Mouse (Mus musculus) lung, embryonic 16.5 days (tissue): ENCODE measurements around the gene Npat. TPM values are rescaled to one million over a fixed set of nuclear protein-coding genes. Genes with fewer than 3 reads are reported as not detected.
A peak's percentile ranks its signal among the peaks of the same experiment; 100 is the strongest.

ENCODE experiments used
- ATAC-seq: fragments of 200-750 bp; cut with Nextera tagmentation; 2 replicates; pipeline ENCODE4 v1.8.0; 2017; ENCODE audit warnings: low read depth, mild to moderate bottlenecking, moderate library complexity
- H3K27ac ChIP-seq: fragments of 300-500 bp; sonication (generic); 2 replicates; pipeline ENCODE4 v1.5.1; 2014; ENCODE audit warnings: mild to moderate bottlenecking, control low read depth, low read length
- H3K27me3 ChIP-seq: fragments of 300-500 bp; sonication (generic); 2 replicates; pipeline ENCODE4 v1.6.1; 2014; ENCODE audit warnings: low read depth, low read length, mixed read lengths; ENCODE audit not compliant: control insufficient read depth, insufficient read depth
- H3K36me3 ChIP-seq: fragments of 300-500 bp; sonication (generic); 2 replicates; pipeline ENCODE4 v1.6.1; 2014; ENCODE audit warnings: low read length; ENCODE audit not compliant: control insufficient read depth, insufficient read depth
- H3K4me1 ChIP-seq: fragments of 300-500 bp; sonication (generic); replicated peaks from 2 replicates; pipeline ENCODE4 v1.6.1; 2014; ENCODE audit warnings: low read length, mixed read lengths; ENCODE audit not compliant: control insufficient read depth, insufficient read depth
- H3K4me2 ChIP-seq: fragments of 300-500 bp; sonication (generic); 2 replicates; pipeline ENCODE4 v1.6.1; 2014; ENCODE audit warnings: low read depth, low read length, control low read depth
- H3K4me3 ChIP-seq: fragments of 300-500 bp; sonication (generic); 2 replicates; pipeline ENCODE4 v1.5.1; 2014; ENCODE audit warnings: mild to moderate bottlenecking, low read length, control low read depth
- H3K9ac ChIP-seq: fragments of 300-500 bp; sonication (generic); 2 replicates; pipeline ENCODE4 v1.6.1; 2014; ENCODE audit warnings: low read length, control low read depth
- H3K9me3 ChIP-seq: fragments of 300-500 bp; sonication (generic); 2 replicates; pipeline ENCODE4 v1.6.1; 2016; ENCODE audit warnings: low read length; ENCODE audit not compliant: control insufficient read depth
- WGBS: fragments of 180-500 bp; shearing (Covaris S2); extraction: QIAGEN DNeasy Blood & Tissue Kit; methylation state at CpG from one replicate; pipeline ENCODE4 v1.1.7; 2014; 5-methylcytosine and 5-hydroxymethylcytosine counted together
- polyA plus RNA-seq: library from polyadenylated mRNA; unstranded; fragments of >200 nt; fragmentation: Nextera tagmentation; extraction: Ambion mirVana; gene quantifications from 2 replicates; pipeline ENCODE4 v1.2.1, GENCODE M21; 2015

Npat gene
- polyA plus RNA-seq, 1 experiment from 2014 or later = 20.2 TPM

DNA sequence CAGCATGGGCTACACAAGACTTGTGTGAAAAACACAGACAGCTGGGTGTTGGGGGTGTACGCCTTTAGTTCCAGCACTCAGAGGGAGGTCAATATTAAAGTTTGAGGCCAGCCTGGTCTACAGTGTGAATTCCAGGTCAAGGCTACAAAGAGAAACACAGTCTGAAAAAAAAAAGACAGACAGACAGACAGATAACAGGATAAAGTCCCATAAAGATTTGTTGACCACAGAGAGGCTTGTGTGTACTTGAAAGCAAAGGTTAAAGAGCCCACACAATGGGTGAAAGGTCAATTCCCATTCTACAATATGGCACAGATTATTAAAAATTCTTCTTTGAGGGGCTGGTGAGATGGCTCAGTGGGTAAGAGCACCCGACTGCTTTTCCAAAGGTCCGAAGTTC lies 70.3 kb downstream of the Npat start:
- H3K4me2 ChIP-seq = no peak overlapping the region
- WGBS = 97% methylated on average over 3 of the region's 3 CpGs

DNA sequence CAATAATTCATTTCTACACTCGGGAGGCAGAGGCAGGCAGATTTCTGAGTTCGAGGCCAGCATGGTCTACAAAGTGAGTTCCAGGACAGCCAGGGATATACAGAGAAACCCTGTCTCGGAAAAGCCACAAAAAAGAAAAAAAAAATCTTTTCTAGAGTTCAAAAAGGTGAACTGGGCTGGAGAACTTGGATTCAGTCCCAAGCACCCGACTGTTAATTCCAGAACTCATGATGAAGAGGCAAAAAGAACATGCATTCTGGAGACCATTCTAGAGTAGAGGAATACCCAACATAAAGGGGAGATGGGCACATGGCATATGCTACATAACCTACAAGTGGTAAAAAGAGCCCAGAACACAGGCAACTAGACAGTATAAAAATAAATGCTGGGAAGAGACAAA lies 71.0 kb downstream of the Npat start:
- Histone ChIP-seq H3K27ac (no peak overlapping the region), H3K4me3 (no peak overlapping the region), H3K4me1 (peaks cover 16% of the 10 kb centered on the region), H3K36me3 (no peaks in the 10 kb centered on the region), H3K9ac (no peak overlapping the region), H3K9me3 (no peaks in the 10 kb centered on the region), H3K4me2 (no peak overlapping the region), H3K27me3 (no peaks in the 10 kb centered on the region)
- no peak for ATAC-seq
- WGBS = 80% methylated on average over 4 of the region's 4 CpGs

More for the DNA sequence above, 70.3 kb downstream of the Npat start:
- H3K9ac ChIP-seq = no peak overlapping the region
- peaks cover 16% of the 10 kb centered on the region for H3K4me1 ChIP-seq
- H3K27ac ChIP-seq = no peak overlapping the region
- H3K9me3 ChIP-seq = no peaks in the 10 kb centered on the region
- H3K27me3 ChIP-seq = no peaks in the 10 kb centered on the region
- H3K4me3 ChIP-seq = no peak overlapping the region
- no peaks in the 10 kb centered on the region for H3K36me3 ChIP-seq
- no peak for ATAC-seq

DNA sequence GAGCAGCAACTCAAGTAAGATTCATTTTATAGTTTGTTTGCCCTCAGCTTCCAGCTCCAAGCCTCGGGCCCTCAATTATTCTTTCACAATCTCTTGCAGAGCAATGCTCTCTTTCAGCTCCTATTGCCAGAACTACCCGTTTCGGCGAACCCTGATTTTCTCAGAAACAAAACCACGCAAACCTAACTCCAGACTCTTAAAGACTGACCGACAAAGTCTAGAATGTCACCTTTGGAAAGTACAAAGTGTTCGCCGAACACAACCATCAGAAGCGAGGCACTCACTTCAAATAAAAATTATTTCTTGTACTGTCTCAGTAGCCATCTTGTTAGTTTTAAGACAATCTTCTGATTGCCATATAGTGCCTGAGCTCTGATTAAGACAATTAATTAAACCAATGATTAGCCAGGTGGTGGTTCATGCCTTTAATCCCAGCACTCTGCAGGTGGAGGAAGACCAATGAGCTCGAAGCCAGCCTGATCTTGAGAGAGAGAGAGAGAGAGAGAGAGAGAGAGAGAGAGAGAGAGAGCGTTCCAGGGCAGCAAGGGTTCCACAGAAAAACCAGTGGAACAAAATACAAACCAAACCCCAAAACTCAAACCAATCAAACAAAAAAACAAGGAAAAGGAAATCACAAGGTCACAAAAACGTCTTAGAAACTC lies 72.6 kb downstream of the Npat start:
- Histone ChIP-seq H3K27ac (no peak overlapping the region; the same call in 1 of the 2 replicates), H3K9me3 (no peaks in the 10 kb centered on the region), H3K4me3 (peak overlapping the region; percentile 84), H3K4me1 (peaks cover 7% of the 10 kb centered on the region), H3K36me3 (0 out of 2 replicates have a peak, but pooled peaks cover 2% of the 10 kb centered on the region), H3K4me2 (peak overlapping the region; percentile 85), H3K27me3 (no peaks in the 10 kb centered on the region), H3K9ac (peak overlapping the region; percentile 94)
- 61% methylated on average over 12 of the region's 12 CpGs for WGBS
- ATAC-seq = no peak

DNA sequence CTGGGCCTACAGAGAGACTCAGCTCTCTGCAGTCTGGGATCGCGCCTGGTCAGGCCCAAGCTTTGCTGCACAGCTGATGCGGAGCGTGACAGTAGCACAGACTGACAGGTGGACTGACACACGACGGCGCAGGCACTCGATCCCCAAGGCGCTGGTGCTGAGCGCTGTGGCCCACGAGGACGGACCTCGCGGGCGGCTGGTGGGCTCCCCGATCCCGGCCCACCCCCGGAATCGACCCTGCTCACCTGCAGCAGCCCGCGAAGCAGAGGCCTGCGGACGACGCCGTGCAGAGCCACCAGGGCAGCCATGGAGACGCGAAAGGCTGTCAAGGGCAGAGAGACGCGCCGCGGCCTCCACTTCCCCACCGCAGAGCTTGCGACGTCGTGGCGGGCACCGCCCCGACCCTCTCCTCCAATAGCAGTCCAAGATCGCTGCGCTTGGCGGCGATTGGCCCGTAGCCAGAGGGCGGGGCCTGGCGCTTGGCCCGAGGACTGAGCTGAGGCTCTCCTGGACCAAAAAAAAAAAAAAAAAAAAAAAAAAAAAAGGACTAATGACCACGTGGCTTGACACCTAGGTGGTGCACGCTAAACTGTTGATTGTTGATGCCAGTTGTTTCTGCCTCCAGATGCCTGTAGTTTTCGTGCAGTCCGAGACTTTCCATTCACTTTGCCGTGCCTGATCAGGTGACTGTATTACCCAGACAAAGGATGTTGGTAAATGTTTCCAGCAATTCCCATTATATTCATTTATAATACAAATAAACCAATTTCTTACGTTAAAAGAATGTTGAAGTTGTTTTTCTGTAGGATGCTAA lies 73.3 kb downstream of the Npat start, which contains the start of gene Acat1:
TSS of gene Acat1 (minus strand) at position 415 of the 814 bp plus-strand sequence.
- Histone ChIP-seq H3K36me3 (peaks cover 4% of the 10 kb centered on the region; the same call in 1 of the 2 replicates), H3K9me3 (no peaks in the 10 kb centered on the region), H3K4me3 (peak within 1 kb of the TSS; percentile 84), H3K4me2 (peak within 1 kb of the TSS; percentile 85), H3K4me1 (peaks cover 7% of the 10 kb centered on the region), H3K9ac (peak within 1 kb of the TSS; percentile 94), H3K27ac (peak within 1 kb of the TSS; percentile 61), H3K27me3 (no peaks in the 10 kb centered on the region)
- peak; percentile 99 for ATAC-seq
- WGBS = 2% methylated on average over 43 of the region's 52 CpGs

DNA sequence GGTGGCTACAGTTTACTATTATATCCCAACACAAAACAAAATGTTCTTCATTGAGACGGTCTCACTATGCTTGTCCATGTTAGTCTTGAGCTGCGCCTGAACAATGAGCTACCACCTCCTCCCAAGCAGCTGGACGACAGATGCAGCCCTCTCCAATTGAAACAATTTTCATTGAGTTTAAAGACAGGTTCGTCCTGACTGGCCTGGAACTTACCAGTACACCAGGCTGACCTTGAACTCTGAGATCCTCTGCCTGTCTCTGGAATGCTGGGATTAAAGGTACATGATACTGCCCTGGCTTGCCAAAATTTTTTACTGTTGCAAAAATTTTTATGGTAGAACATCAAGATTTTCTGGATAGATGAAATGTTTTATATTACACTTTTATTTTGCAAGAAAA lies 77.4 kb downstream of the Npat start:
- Histone ChIP-seq H3K4me2 (no peak overlapping the region), H3K9me3 (no peaks in the 10 kb centered on the region), H3K4me1 (peaks cover under 1% of the 10 kb centered on the region), H3K27ac (no peak overlapping the region), H3K27me3 (no peaks in the 10 kb centered on the region), H3K4me3 (no peak overlapping the region), H3K36me3 (peaks cover 11% of the 10 kb centered on the region), H3K9ac (no peak overlapping the region)
- 84% methylated on average over 4 of the region's 4 CpGs for WGBS
- ATAC-seq = no peak

DNA sequence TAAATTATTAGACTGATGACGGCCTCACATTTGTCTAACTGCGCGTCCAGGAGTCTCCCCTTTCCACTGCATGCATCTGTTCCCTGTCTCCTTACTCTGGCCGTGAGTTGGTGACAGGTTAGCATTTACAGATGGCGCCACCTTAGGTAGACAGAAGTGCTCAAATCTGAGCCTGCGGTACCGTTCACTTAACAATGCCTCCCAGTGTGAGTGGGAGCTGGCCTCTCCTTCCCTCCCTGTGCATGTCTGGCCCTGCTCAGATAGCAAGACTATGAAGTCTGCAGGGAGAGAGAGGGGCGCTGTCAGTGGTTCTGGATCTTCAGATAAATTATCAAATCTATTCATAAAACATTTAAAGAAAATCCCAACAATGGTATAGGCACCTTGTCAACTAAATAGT lies 78.4 kb downstream of the Npat start:
- H3K4me2 ChIP-seq = no peak overlapping the region
- H3K9ac ChIP-seq = no peak overlapping the region
- no peak for ATAC-seq
- H3K27ac ChIP-seq = no peak overlapping the region
- no peaks in the 10 kb centered on the region for H3K9me3 ChIP-seq
- H3K27me3 ChIP-seq = no peaks in the 10 kb centered on the region
- no peaks in the 10 kb centered on the region for H3K4me1 ChIP-seq
- 85% methylated on average over 8 of the region's 8 CpGs for WGBS
- peaks cover 17% of the 10 kb centered on the region for H3K36me3 ChIP-seq
- H3K4me3 ChIP-seq = no peak overlapping the region

Other genes with a start within 250 kb of the Npat start
- gene Exph5, start 235.4 kb upstream of the Npat start, polyA plus RNA-seq = 6.9 and 7.3 TPM in 2 replicates
- gene Kdelc2, start 153.0 kb upstream of the Npat start, polyA plus RNA-seq = 51.6 and 53.7 TPM in 2 replicates
- 1.9 and 2.6 TPM in 2 replicates for gene 4930550C14Rik, start 134.7 kb upstream of the Npat start, polyA plus RNA-seq
- gene Atm, start 307 bp upstream of the Npat start, polyA plus RNA-seq = 8.9 and 9.9 TPM in 2 replicates
- gene Acat1, start 73.3 kb downstream of the Npat start, polyA plus RNA-seq = 118 and 123 TPM in 2 replicates
- 28.5 and 30.0 TPM in 2 replicates for gene Cul5, start 133.0 kb downstream of the Npat start, polyA plus RNA-seq
- 0.26 and 0.34 TPM in 2 replicates for gene Rab39, start 169.2 kb downstream of the Npat start, polyA plus RNA-seq
- 5.4 and 5.8 TPM in 2 replicates for gene Slc35f2, start 234.5 kb downstream of the Npat start, polyA plus RNA-seq